ENCODE assay signal across 21 mouse cellular contexts in genomic region chr6:35145569-35145968, GRCm38 (mm10). TPM values are rescaled to one million over a fixed set of nuclear protein-coding genes. Genes with fewer than 3 reads are reported as not detected.
DNase-seq lines count a peak whose midpoint lies in the region; ATAC-seq and TF ChIP-seq lines count a peak whose summit lies in the region.
"Had no signal": no experiment of that assay in that cellular context is flagged by ENCODE, and none has a peak within 500 bp of the region (broad histone marks: within the 10 kb centered on the region; RNA-seq: fewer than 3 reads in every experiment).

No protein-coding gene starts in this region.

- H3K27me3 ChIP-seq in midbrain, postnatal 0 days (ENCODE audit: insufficient read depth, low read length) = no peaks in the 10 kb centered on the region
- H3K27me3 ChIP-seq in midbrain, embryonic 11.5 days (ENCODE audit: control insufficient read depth, insufficient read depth, low read length) = no peaks in the 10 kb centered on the region
- H3K27me3 ChIP-seq in splenic B cell, adult 2 months (ENCODE audit: control insufficient read depth, insufficient read depth, low read length, poor library complexity, severe bottlenecking) = no peaks in the 10 kb centered on the region
- H3K27me3 ChIP-seq in forebrain, embryonic 16.5 days (replicated peaks; ENCODE audit: control insufficient read depth, insufficient read depth, low read length) = no peaks in the 10 kb centered on the region
- H3K27me3 ChIP-seq: embryonic facial prominence, embryonic 15.5 days; heart, embryonic 13.5 days; intestine, embryonic 15.5 days; liver, embryonic 15.5 days; midbrain, embryonic 13.5 days had no signal

- 78% methylated on average over 2 of the region's 2 CpGs for WGBS in midbrain, postnatal 0 days
- WGBS in midbrain, embryonic 11.5 days = 89% methylated on average over 2 of the region's 2 CpGs
- whole genome bisulfite sequencing in forebrain, embryonic 16.5 days = 92% methylated on average over 2 of the region's 2 CpGs

- no peaks in the 10 kb centered on the region for H3K36me3 ChIP-seq in midbrain, postnatal 0 days (ENCODE audit: insufficient read depth, low read length)
- H3K36me3 ChIP-seq in midbrain, embryonic 11.5 days (ENCODE audit: control insufficient read depth, insufficient read depth, low read length) = no peaks in the 10 kb centered on the region
- no peaks in the 10 kb centered on the region for H3K36me3 ChIP-seq in splenic B cell, adult 2 months (ENCODE audit: control insufficient read depth, insufficient read depth, low read length, poor library complexity, severe bottlenecking)
- H3K36me3 ChIP-seq in forebrain, embryonic 16.5 days (ENCODE audit: control insufficient read depth, insufficient read depth) = no peaks in the 10 kb centered on the region
- H3K36me3 ChIP-seq: embryonic facial prominence, embryonic 15.5 days; heart, embryonic 13.5 days; intestine, embryonic 15.5 days; limb, embryonic 10.5 days; liver, embryonic 15.5 days; midbrain, embryonic 13.5 days had no signal

- TF ChIP-seq CTCF in midbrain, postnatal 0 days (IDR thresholded peaks at IDR 0.05) = 0 out of 2 replicates have a peak, but pooled peaks have one; percentile 9

- no peak overlapping the region for H3K4me3 ChIP-seq in midbrain, postnatal 0 days (ENCODE audit: low read depth, low read length)
- H3K4me3 ChIP-seq in midbrain, embryonic 11.5 days (ENCODE audit: low read depth, low read length) = no peak overlapping the region
- no peak overlapping the region for H3K4me3 ChIP-seq in forebrain, embryonic 16.5 days (replicated peaks; ENCODE audit: low read length)
- H3K4me3 ChIP-seq: embryonic facial prominence, embryonic 15.5 days; heart, embryonic 13.5 days; intestine, embryonic 15.5 days; limb, embryonic 10.5 days; liver, embryonic 15.5 days; midbrain, embryonic 13.5 days had no signal

- H3K4me1 ChIP-seq in midbrain, postnatal 0 days (ENCODE audit: insufficient read depth, low read length) = no peaks in the 10 kb centered on the region
- no peaks in the 10 kb centered on the region for H3K4me1 ChIP-seq in midbrain, embryonic 11.5 days (ENCODE audit: control insufficient read depth, insufficient read depth, low read length)
- H3K4me1 ChIP-seq in forebrain, embryonic 16.5 days (replicated peaks; ENCODE audit: control insufficient read depth, insufficient read depth, low read length) = no peaks in the 10 kb centered on the region
- H3K4me1 ChIP-seq: embryonic facial prominence, embryonic 15.5 days; heart, embryonic 13.5 days; intestine, embryonic 15.5 days; limb, embryonic 10.5 days; liver, embryonic 15.5 days; midbrain, embryonic 13.5 days had no signal

- no peak overlapping the region for H3K9ac ChIP-seq in midbrain, postnatal 0 days (replicated peaks; ENCODE audit: low read length, poor library complexity, severe bottlenecking)
- no peak overlapping the region for H3K9ac ChIP-seq in midbrain, embryonic 11.5 days (ENCODE audit: low read length)
- H3K9ac ChIP-seq in forebrain, embryonic 16.5 days (replicated peaks; ENCODE audit: low read depth, low read length) = no peak overlapping the region
- H3K9ac ChIP-seq: embryonic facial prominence, embryonic 15.5 days; heart, embryonic 13.5 days; intestine, embryonic 15.5 days; liver, embryonic 15.5 days; midbrain, embryonic 13.5 days had no signal

- H3K27ac ChIP-seq in midbrain, postnatal 0 days (ENCODE audit: low read depth, low read length) = no peak overlapping the region
- no peak overlapping the region for H3K27ac ChIP-seq in midbrain, embryonic 11.5 days (ENCODE audit: low read depth, low read length)
- no peak overlapping the region for H3K27ac ChIP-seq in forebrain, embryonic 16.5 days (ENCODE audit: low read length)
- H3K27ac ChIP-seq: embryonic facial prominence, embryonic 15.5 days; heart, embryonic 13.5 days; intestine, embryonic 15.5 days; limb, embryonic 10.5 days; liver, embryonic 15.5 days; midbrain, embryonic 13.5 days had no signal

- peak; percentile 53 for DNase-seq in CD4-positive, CD25-positive, alpha-beta regulatory T cell, adult 2 months (ENCODE audit: low read depth, low spot score)
- DNase-seq in midbrain, postnatal 0 days (ENCODE audit: low spot score) = no peak
- DNase-seq in midbrain, embryonic 11.5 days (ENCODE audit: low spot score, missing footprints) = no peak
- peak; percentile 70 for DNase-seq in ZHBTc4 (ENCODE audit: low read depth, low spot score)
- DNase-seq in splenic B cell, adult 2 months (ENCODE audit: low read depth, low spot score) = peak; percentile 44
- DNase-seq: adrenal gland, adult 2 months; cerebellum, adult 18-20 months; kidney, postnatal 25 days; layer of hippocampus, postnatal 36 days; lung, postnatal 14 days; right cerebral cortex, postnatal 14 days; thymus, adult 2 months had no signal

- no peaks in the 10 kb centered on the region for H3K9me3 ChIP-seq in midbrain, postnatal 0 days (ENCODE audit: low read length)
- H3K9me3 ChIP-seq in midbrain, embryonic 11.5 days (ENCODE audit: control insufficient read depth, low read length) = no peaks in the 10 kb centered on the region; the same call in 1 of the 2 replicates
- no peaks in the 10 kb centered on the region; the same call in 1 of the 2 replicates for H3K9me3 ChIP-seq in forebrain, embryonic 16.5 days (ENCODE audit: control insufficient read depth, low read length)
- H3K9me3 ChIP-seq: intestine, embryonic 15.5 days; limb, embryonic 10.5 days; midbrain, embryonic 13.5 days had no signal

- no peak for ATAC-seq in CD4-positive, CD25-positive, alpha-beta regulatory T cell, adult 4 months
- ATAC-seq in midbrain, postnatal 0 days (ENCODE audit: low FRiP score) = no peak
- ATAC-seq in midbrain, embryonic 11.5 days (ENCODE audit: low FRiP score) = no peak
- ATAC-seq in megakaryocyte-erythroid progenitor cell, adult 5-6 weeks (replicated peaks; ENCODE audit: low FRiP score, low TSS enrichment, poor library complexity, severe bottlenecking) = no peak
- ATAC-seq in forebrain, embryonic 16.5 days = no peak
- ATAC-seq: intestine, embryonic 15.5 days; midbrain, embryonic 13.5 days had no signal

- H3K4me2 ChIP-seq in midbrain, postnatal 0 days (ENCODE audit: low read depth, low read length, poor library complexity, severe bottlenecking) = no peak overlapping the region
- no peak overlapping the region for H3K4me2 ChIP-seq in midbrain, embryonic 11.5 days
- H3K4me2 ChIP-seq in forebrain, embryonic 16.5 days (ENCODE audit: low read length) = no peak overlapping the region
- H3K4me2 ChIP-seq: embryonic facial prominence, embryonic 15.5 days; heart, embryonic 13.5 days; intestine, embryonic 15.5 days; liver, embryonic 15.5 days; midbrain, embryonic 13.5 days had no signal

RNA-seq across cellular contexts. Expression of gene Cnot4, which starts 12.0 kb away (rescaled TPM):
- polyA plus RNA-seq in CD4-positive, CD25-positive, alpha-beta regulatory T cell, adult 4 months (2017; shearing (Covaris generic)) = 10 to 100 TPM; 50.3 to 72.7 TPM
- 28.4 and 33.9 TPM in 2 replicates for total RNA-seq in midbrain, postnatal 0 days (2014; rRNA removed)
- 28.0 and 29.9 TPM in 2 replicates for polyA plus RNA-seq in midbrain, postnatal 0 days (2015; fragmentation: Nextera tagmentation; extraction: Ambion mirVana)
- 33.8 and 38.5 TPM in 2 replicates for polyA plus RNA-seq in midbrain, embryonic 11.5 days (2014; fragmentation: Nextera tagmentation; extraction: Ambion mirVana)
- total RNA-seq in megakaryocyte-erythroid progenitor cell, adult 5-6 weeks (2014; fragmentation: Nextera tagmentation) = 52.1 and 64.5 TPM in 2 replicates
- total RNA-seq in megakaryocyte-erythroid progenitor cell, adult 5-6 weeks (2017) = 27.9 and 34.1 TPM in 2 replicates
- 36.2 and 39.8 TPM in 2 replicates for polyA plus RNA-seq in forebrain, embryonic 16.5 days (2015; fragmentation: Nextera tagmentation; extraction: Ambion mirVana)

RNA-seq across cellular contexts. Expression of gene Nup205, which starts 31.7 kb away (rescaled TPM):
- polyA plus RNA-seq in CD4-positive, CD25-positive, alpha-beta regulatory T cell, adult 4 months (2017; shearing (Covaris generic)) = 10 to 100 TPM; 17.4 to 17.8 TPM
- 41.7 and 50.2 TPM in 2 replicates for total RNA-seq in midbrain, postnatal 0 days (2014; rRNA removed)
- polyA plus RNA-seq in midbrain, postnatal 0 days (2015; fragmentation: Nextera tagmentation; extraction: Ambion mirVana) = 9.4 and 10.3 TPM in 2 replicates
- 50.1 and 55.3 TPM in 2 replicates for polyA plus RNA-seq in midbrain, embryonic 11.5 days (2014; fragmentation: Nextera tagmentation; extraction: Ambion mirVana)
- total RNA-seq in megakaryocyte-erythroid progenitor cell, adult 5-6 weeks (2014; fragmentation: Nextera tagmentation) = 73.9 and 113 TPM in 2 replicates
- total RNA-seq in megakaryocyte-erythroid progenitor cell, adult 5-6 weeks (2017) = 100 and 110 TPM in 2 replicates
- 34.6 and 37.8 TPM in 2 replicates for polyA plus RNA-seq in forebrain, embryonic 16.5 days (2015; fragmentation: Nextera tagmentation; extraction: Ambion mirVana)

Comparison
In these comparisons a context has a peak if more than half of its experiments do, and no peak if none do; other contexts are left out.
1. DNase-seq: peak in CD4-positive, CD25-positive, alpha-beta regulatory T cell, adult 2 months (single experiment), ZHBTc4 (single experiment) and splenic B cell, adult 2 months (single experiment); none in midbrain, postnatal 0 days (single experiment) and midbrain, embryonic 11.5 days (single experiment).